Mouse (Mus musculus) regulatory T cell (primary cell): Measurements from ENCODE around the gene Ankrd28.
"Not testable (repeated sequence)": the region's sequence is repeated elsewhere in the genome, so short reads cannot be mapped to it uniquely, and the experiment has no call there.

Experiments
- in situ Hi-C: fragments of 300-600 bp; cut with MboI, MseI; formaldehyde crosslinking; loops from one replicate; pipeline ENCODE4 v1.15.1; 2025; ENCODE audit warnings: high pct_unique_total_duplicates

Gene Ankrd28

GRCm38 (mm10) chr14:31830571-31831369, at the start of gene Ankrd28:
Gene Ankrd28, minus strand, starts transcription at chr14:31830651.
- in situ Hi-C loops = no loop called here

GRCm38 (mm10) chr14:31879456-31879855, 49.0 kb upstream of the Ankrd28 start:
- in situ Hi-C loops = no loop called here

- in situ Hi-C loops = no loop called here
These were observed 41.7 kb upstream of the Ankrd28 start for GRCm38 (mm10) chr14:31872130-31872529.

- in situ Hi-C loops = no loop called here
These were observed 40.0 kb upstream of the Ankrd28 start for GRCm38 (mm10) chr14:31870436-31870835.

GRCm38 (mm10) chr14:31868591-31868990, 38.1 kb upstream of the Ankrd28 start:
- in situ Hi-C loops = no loop called here

GRCm38 (mm10) chr14:31866366-31866765, 35.9 kb upstream of the Ankrd28 start:
- in situ Hi-C loops = not testable (repeated sequence)

- in situ Hi-C loops = no loop called here
These were observed 28.2 kb upstream of the Ankrd28 start for GRCm38 (mm10) chr14:31858679-31859078.

GRCm38 (mm10) chr14:31857096-31857975, 26.9 kb upstream of the Ankrd28 start:
- in situ Hi-C loops = no loop called here

GRCm38 (mm10) chr14:31856007-31856406, 25.6 kb upstream of the Ankrd28 start:
- in situ Hi-C loops = no loop called here

GRCm38 (mm10) chr14:31854667-31855066, 24.2 kb upstream of the Ankrd28 start:
- in situ Hi-C loops = no loop called here

GRCm38 (mm10) chr14:31843571-31843970, 13.1 kb upstream of the Ankrd28 start:
- in situ Hi-C loops = no loop called here

- in situ Hi-C loops = no loop called here
These were observed 1.6 kb upstream of the Ankrd28 start for GRCm38 (mm10) chr14:31832022-31832421.

- in situ Hi-C loops = no loop called here
These were observed 890 bp upstream of the Ankrd28 start for GRCm38 (mm10) chr14:31831370-31831712.

GRCm38 (mm10) chr14:31829761-31830562, 489 bp downstream of the Ankrd28 start:
- in situ Hi-C loops = no loop called here

- in situ Hi-C loops = no loop called here
These were observed 3.2 kb downstream of the Ankrd28 start for GRCm38 (mm10) chr14:31827221-31827620.

GRCm38 (mm10) chr14:31809942-31810341, 20.5 kb downstream of the Ankrd28 start:
- in situ Hi-C loops = no loop called here

- in situ Hi-C loops = loop anchor here (5.0 kb wide), 1 partner anchor 144 kb away; no protein-coding TSS in a partner anchor
These were observed 26.7 kb downstream of the Ankrd28 start for GRCm38 (mm10) chr14:31803791-31804190.

GRCm38 (mm10) chr14:31800976-31801375, 29.5 kb downstream of the Ankrd28 start:
- in situ Hi-C loops = loop anchor here (5.0 kb wide), 1 partner anchor 146 kb away; no protein-coding TSS in a partner anchor

- in situ Hi-C loops = loop anchor here (5.0 kb wide), 1 partner anchor 147 kb away; no protein-coding TSS in a partner anchor
These were observed 30.0 kb downstream of the Ankrd28 start for GRCm38 (mm10) chr14:31800446-31800845.

- in situ Hi-C loops = loop anchor here (5.0 kb wide), 3 partner anchors 88 to 278 kb away; no protein-coding TSS in a partner anchor
These were observed 31.5 kb downstream of the Ankrd28 start for GRCm38 (mm10) chr14:31798937-31799336.

- in situ Hi-C loops = loop anchor here (5.0 kb wide), 3 partner anchors 92 to 282 kb away; no protein-coding TSS in a partner anchor
These were observed 34.9 kb downstream of the Ankrd28 start for GRCm38 (mm10) chr14:31795535-31795934.
